Mouse (Mus musculus): ENCODE results near the gene Yipf4. TPM values are rescaled to one million over a fixed set of nuclear protein-coding genes. Genes with fewer than 3 reads are reported as not detected.
"Not testable (repeated sequence)": the region's sequence is repeated elsewhere in the genome, so short reads cannot be mapped to it uniquely, and the experiment has no call there.

Yipf4 gene
- polyA plus RNA-seq (2015; fragmentation: Nextera tagmentation; extraction: Ambion mirVana) = 55.8 and 65.0 TPM in 2 replicates

GRCm38 (mm10) chr17:74489024-74489900 lies at the start of gene Yipf4:
Yipf4 (plus strand) TSS chr17:74489493.
- peak within 1 kb of the TSS; percentile 88 for H3K27ac ChIP-seq (replicated peaks)
- peaks cover 16% of the 10 kb centered on the region for H3K36me3 ChIP-seq
- H3K27me3 ChIP-seq = no peaks in the 10 kb centered on the region
- peak within 1 kb of the TSS; percentile 63 for H3K4me2 ChIP-seq (replicated peaks)
- peak within 1 kb of the TSS; percentile 96 for H3K4me3 ChIP-seq
- peak within 1 kb of the TSS; percentile 91 for H3K9ac ChIP-seq (replicated peaks)
- no peaks in the 10 kb centered on the region for H3K9me3 ChIP-seq
- peaks cover 13% of the 10 kb centered on the region for H3K4me1 ChIP-seq
- peak; percentile 100 for ATAC-seq (replicated peaks)
- 4% methylated on average over 58 of the region's 58 CpGs for WGBS

- Histone ChIP-seq H3K9me3 (no peaks in the 10 kb centered on the region), H3K4me3 (no peak overlapping the region), H3K4me1 (no peaks in the 10 kb centered on the region), H3K9ac (replicated peaks) (no peak overlapping the region), H3K27ac (replicated peaks) (no peak overlapping the region), H3K36me3 (no peaks in the 10 kb centered on the region), H3K4me2 (replicated peaks) (no peak overlapping the region), H3K27me3 (no peaks in the 10 kb centered on the region)
- ATAC-seq (replicated peaks) = no peak
- WGBS = 79% methylated on average over 5 of the region's 5 CpGs
These were observed 48.8 kb upstream of the Yipf4 start for GRCm38 (mm10) chr17:74440486-74440885.

- H3K4me3 ChIP-seq = no peak overlapping the region
- WGBS = 88% methylated on average over 10 of the region's 10 CpGs
- H3K27ac ChIP-seq (replicated peaks) = no peak overlapping the region
- no peaks in the 10 kb centered on the region for H3K36me3 ChIP-seq
- H3K9me3 ChIP-seq = no peaks in the 10 kb centered on the region
- no peak for ATAC-seq (replicated peaks)
- H3K4me1 ChIP-seq = no peaks in the 10 kb centered on the region
- H3K4me2 ChIP-seq (replicated peaks) = no peak overlapping the region
- H3K9ac ChIP-seq (replicated peaks) = no peak overlapping the region
- no peaks in the 10 kb centered on the region for H3K27me3 ChIP-seq
These were observed 39.5 kb upstream of the Yipf4 start for GRCm38 (mm10) chr17:74449776-74450175.

DNA sequence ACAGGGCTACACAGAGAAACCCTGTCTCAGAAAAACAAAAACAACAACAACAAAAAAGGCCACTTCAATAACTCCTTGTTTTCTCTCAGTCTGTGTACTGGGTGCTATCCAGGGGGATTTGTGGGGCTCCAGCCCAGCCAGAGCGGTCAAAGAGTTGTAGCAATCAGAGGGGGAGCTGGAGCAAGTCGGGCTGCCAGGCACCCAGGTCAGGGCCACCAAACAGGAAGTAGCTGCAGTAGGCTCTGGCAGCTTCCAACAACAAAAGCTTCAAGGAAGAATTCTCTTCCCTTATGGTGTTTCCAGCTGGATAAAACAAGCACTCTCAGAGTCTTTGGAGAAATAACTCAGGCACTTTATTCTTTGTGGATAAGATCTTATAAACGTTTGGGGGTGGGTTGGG lies 35.4 kb upstream of the Yipf4 start:
- WGBS = 79% methylated on average over 3 of the region's 3 CpGs
- no peak for ATAC-seq (replicated peaks)
- Histone ChIP-seq H3K9me3 (no peaks in the 10 kb centered on the region), H3K4me3 (no peak overlapping the region), H3K9ac (replicated peaks) (no peak overlapping the region), H3K36me3 (no peaks in the 10 kb centered on the region), H3K4me1 (no peaks in the 10 kb centered on the region), H3K27ac (replicated peaks) (no peak overlapping the region), H3K27me3 (no peaks in the 10 kb centered on the region), H3K4me2 (replicated peaks) (no peak overlapping the region)

DNA sequence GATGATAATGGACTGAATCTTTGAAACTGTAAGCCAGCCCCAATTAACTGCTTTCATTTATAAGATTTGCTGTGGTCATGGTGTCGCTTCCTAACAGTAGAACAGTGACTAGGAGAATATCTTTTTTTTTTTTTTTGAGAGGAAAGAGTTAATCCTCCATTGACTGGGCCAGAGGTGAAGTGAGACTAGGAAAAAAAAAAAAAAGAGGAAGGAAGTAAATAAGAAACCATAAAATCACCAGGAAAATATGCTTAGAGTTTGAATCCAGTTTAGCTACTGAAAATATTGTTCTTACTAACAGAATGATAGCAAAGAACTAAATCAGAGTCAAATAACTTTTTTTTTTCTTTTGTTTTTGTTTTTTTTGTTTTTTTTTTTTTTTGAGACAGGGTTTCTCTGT lies 34.6 kb upstream of the Yipf4 start:
- no peak overlapping the region for H3K9ac ChIP-seq (replicated peaks)
- WGBS = 85% methylated on average over 1 of the region's 1 CpGs
- H3K36me3 ChIP-seq = no peaks in the 10 kb centered on the region
- H3K4me2 ChIP-seq (replicated peaks) = no peak overlapping the region
- no peaks in the 10 kb centered on the region for H3K4me1 ChIP-seq
- H3K27ac ChIP-seq (replicated peaks) = no peak overlapping the region
- H3K4me3 ChIP-seq = no peak overlapping the region
- ATAC-seq (replicated peaks) = no peak
- no peaks in the 10 kb centered on the region for H3K9me3 ChIP-seq
- H3K27me3 ChIP-seq = no peaks in the 10 kb centered on the region

GRCm38 (mm10) chr17:74455426-74455825 lies 33.9 kb upstream of the Yipf4 start:
- Histone ChIP-seq H3K27ac (replicated peaks) (no peak overlapping the region), H3K36me3 (no peaks in the 10 kb centered on the region), H3K4me1 (no peaks in the 10 kb centered on the region), H3K9ac (replicated peaks) (no peak overlapping the region), H3K4me2 (replicated peaks) (no peak overlapping the region), H3K4me3 (no peak overlapping the region), H3K27me3 (no peaks in the 10 kb centered on the region), H3K9me3 (no peaks in the 10 kb centered on the region)
- 92% methylated on average over 4 of the region's 4 CpGs for WGBS
- no peak for ATAC-seq (replicated peaks)

DNA sequence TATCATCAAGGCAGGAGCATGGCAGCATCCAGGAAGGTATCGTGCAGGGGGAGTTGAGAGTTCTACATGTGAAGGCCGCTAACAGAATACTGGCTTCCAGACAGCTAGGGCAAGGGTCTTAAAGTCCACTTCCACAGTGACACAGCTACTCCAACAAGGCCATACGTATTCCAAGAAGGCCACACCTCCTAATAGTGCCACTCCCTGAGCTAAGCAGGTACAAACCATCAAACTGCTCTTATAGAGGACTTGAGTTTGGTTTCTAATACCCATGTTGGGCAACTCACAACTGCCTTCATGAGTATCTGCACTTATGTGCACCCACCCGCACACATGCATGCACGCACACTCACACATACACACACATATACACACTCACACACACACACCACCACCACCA lies 32.5 kb upstream of the Yipf4 start:
- WGBS = 93% methylated on average over 5 of the region's 5 CpGs
- no peaks in the 10 kb centered on the region for H3K36me3 ChIP-seq
- H3K27ac ChIP-seq (replicated peaks) = no peak overlapping the region
- no peak overlapping the region for H3K4me3 ChIP-seq
- H3K9me3 ChIP-seq = no peaks in the 10 kb centered on the region
- no peak for ATAC-seq (replicated peaks)
- no peak overlapping the region for H3K4me2 ChIP-seq (replicated peaks)
- H3K4me1 ChIP-seq = no peaks in the 10 kb centered on the region
- no peaks in the 10 kb centered on the region for H3K27me3 ChIP-seq
- no peak overlapping the region for H3K9ac ChIP-seq (replicated peaks)

DNA sequence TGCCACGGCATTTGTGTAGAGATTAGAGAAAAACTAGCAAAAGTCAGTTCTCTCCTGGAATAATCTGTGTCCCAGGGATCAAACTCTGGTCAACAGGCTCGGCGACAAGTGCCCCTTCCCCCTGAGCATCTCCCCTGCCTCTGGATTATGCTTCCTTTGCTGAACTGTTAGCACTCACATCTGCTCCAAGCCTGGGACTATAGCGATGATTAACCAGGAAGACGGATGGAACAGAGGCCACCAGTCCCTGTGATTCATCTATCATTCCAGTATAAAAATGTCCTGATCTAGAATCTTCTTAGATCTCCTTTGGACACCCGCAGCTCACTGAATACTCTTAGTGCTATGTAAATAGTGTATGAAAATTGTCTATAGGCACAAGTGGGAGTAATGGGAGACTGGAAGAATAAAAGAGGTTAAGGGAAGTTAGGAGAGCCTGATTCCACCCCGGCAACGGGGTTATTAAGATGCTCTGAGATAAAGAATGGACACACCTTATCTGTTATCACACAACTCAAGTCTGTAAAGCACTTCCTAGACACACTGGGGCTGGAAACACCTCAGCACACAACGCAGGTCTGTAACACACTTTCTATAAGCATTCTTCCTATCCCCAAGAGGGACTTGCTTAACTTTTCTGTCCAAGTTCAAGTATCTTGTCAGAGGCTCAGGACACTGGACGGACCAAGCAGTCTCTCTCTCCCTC lies 31.2 kb upstream of the Yipf4 start:
- 82% methylated on average over 10 of the region's 10 CpGs for WGBS
- Histone ChIP-seq H3K27me3 (no peaks in the 10 kb centered on the region), H3K36me3 (no peaks in the 10 kb centered on the region), H3K4me1 (no peaks in the 10 kb centered on the region), H3K9ac (replicated peaks) (no peak overlapping the region), H3K4me3 (no peak overlapping the region), H3K4me2 (replicated peaks) (no peak overlapping the region), H3K9me3 (no peaks in the 10 kb centered on the region), H3K27ac (replicated peaks) (no peak overlapping the region)
- no peak for ATAC-seq (replicated peaks)

DNA sequence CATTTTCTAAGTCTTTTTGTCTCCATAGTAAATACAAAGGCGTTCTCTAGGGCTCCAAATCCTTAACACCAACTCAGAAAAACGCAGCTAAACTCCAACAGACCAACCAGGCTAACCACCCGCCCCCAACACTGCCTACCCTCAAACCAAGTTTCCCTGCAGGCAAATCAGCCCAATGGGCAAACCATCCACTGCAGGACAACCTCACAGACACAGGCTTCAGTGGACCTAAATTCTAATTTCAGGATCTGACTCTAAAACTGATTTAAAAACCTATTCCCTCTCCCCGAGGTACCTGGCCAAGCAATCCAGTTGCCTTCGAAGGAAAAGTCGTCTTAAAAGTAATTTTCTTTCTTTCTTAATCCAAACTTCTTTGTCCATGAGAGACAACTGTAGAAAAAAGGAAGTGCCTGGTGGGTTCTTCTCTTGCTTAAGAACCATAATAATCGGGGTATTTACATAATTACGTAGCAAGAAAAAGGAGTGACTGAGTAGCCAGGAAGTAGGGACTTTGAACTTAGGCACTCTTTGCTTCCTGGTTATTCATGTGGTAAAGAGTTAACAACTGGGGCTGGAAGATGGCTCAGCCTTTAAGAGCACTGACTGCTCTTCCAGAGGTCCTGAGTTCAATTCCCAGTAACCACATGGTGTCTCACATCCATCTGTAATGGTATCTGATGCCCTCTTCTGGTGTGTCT lies 30.4 kb upstream of the Yipf4 start, which contains the start of gene Nlrc4:
TSS of gene Nlrc4 (minus strand) at position 432 of the 698 bp plus-strand sequence.
- 58% methylated on average over 8 of the region's 8 CpGs for WGBS
- no peaks in the 10 kb centered on the region for H3K36me3 ChIP-seq
- H3K9ac ChIP-seq (replicated peaks) = no peak within 1 kb of the TSS
- H3K4me2 ChIP-seq (replicated peaks) = no peak within 1 kb of the TSS
- H3K27me3 ChIP-seq = no peaks in the 10 kb centered on the region
- H3K4me1 ChIP-seq = no peaks in the 10 kb centered on the region
- H3K9me3 ChIP-seq = no peaks in the 10 kb centered on the region
- no peak within 1 kb of the TSS for H3K4me3 ChIP-seq
- H3K27ac ChIP-seq (replicated peaks) = no peak within 1 kb of the TSS
- no peak for ATAC-seq (replicated peaks)

GRCm38 (mm10) chr17:74463510-74463909 lies 25.8 kb upstream of the Yipf4 start:
- H3K27me3 ChIP-seq = no peaks in the 10 kb centered on the region
- ATAC-seq (replicated peaks) = no peak

GRCm38 (mm10) chr17:74467981-74468380 lies 21.3 kb upstream of the Yipf4 start:
- not testable (repeated sequence) for H3K36me3 ChIP-seq; H3K9me3 ChIP-seq; ATAC-seq (replicated peaks); H3K4me1 ChIP-seq; H3K4me2 ChIP-seq (replicated peaks); H3K4me3 ChIP-seq; H3K9ac ChIP-seq (replicated peaks); H3K27me3 ChIP-seq; H3K27ac ChIP-seq (replicated peaks)
- WGBS = 91% methylated on average over 2 of the region's 2 CpGs

More at GRCm38 (mm10) chr17:74463510-74463909, 25.8 kb upstream of the Yipf4 start:
- Histone ChIP-seq H3K27ac (replicated peaks) (no peak overlapping the region), H3K4me3 (no peak overlapping the region), H3K9me3 (no peaks in the 10 kb centered on the region), H3K4me1 (no peaks in the 10 kb centered on the region), H3K36me3 (no peaks in the 10 kb centered on the region), H3K9ac (replicated peaks) (no peak overlapping the region), H3K4me2 (replicated peaks) (no peak overlapping the region)

- H3K27me3 ChIP-seq; H3K9ac ChIP-seq (replicated peaks); ATAC-seq (replicated peaks); H3K27ac ChIP-seq (replicated peaks); H3K4me3 ChIP-seq; H3K36me3 ChIP-seq; H3K4me2 ChIP-seq (replicated peaks); H3K9me3 ChIP-seq; H3K4me1 ChIP-seq: not testable (repeated sequence)
- WGBS = 78% methylated on average over 6 of the region's 6 CpGs
These were observed 19.2 kb upstream of the Yipf4 start for GRCm38 (mm10) chr17:74470133-74470532.

Measured in forebrain, embryonic 15.5 days (tissue).